Mouse (Mus musculus) kidney, adult 2 months (tissue): ENCODE results near the gene Cacna1d. TPM values are rescaled to one million over a fixed set of nuclear protein-coding genes. Genes with fewer than 3 reads are reported as not detected.

Experiments
- DNase-seq: peaks from one replicate; pipeline ENCODE4 v3.0.0; 2021
- H3K27ac ChIP-seq: fragments of 200-500 bp; 2 replicates; pipeline ENCODE4 v1.5.1; 2012; ENCODE audit warnings: low read depth, low read length, control low read depth, inconsistent platforms; ENCODE audit not compliant: insufficient read depth
- H3K27me3 ChIP-seq: fragments of 200-500 bp; replicated peaks from 2 replicates; pipeline ENCODE4 v1.6.1; 2012; ENCODE audit warnings: mild to moderate bottlenecking, moderate library complexity, low read length, inconsistent platforms; ENCODE audit not compliant: control insufficient read depth, insufficient read depth
- H3K36me3 ChIP-seq: fragments of 200-500 bp; 2 replicates; pipeline ENCODE4 v1.6.1; 2012; ENCODE audit warnings: mild to moderate bottlenecking, moderate library complexity, low read length, inconsistent platforms; ENCODE audit not compliant: control insufficient read depth, insufficient read depth
- H3K4me1 ChIP-seq: fragments of 200-500 bp; 2 replicates; pipeline ENCODE4 v1.6.1; 2011; ENCODE audit warnings: low read length; ENCODE audit not compliant: control insufficient read depth, insufficient read depth
- H3K4me3 ChIP-seq: fragments of 200-500 bp; 2 replicates; pipeline ENCODE4 v1.5.1; 2011; ENCODE audit warnings: mild to moderate bottlenecking, low read depth, low read length, control low read depth; ENCODE audit not compliant: insufficient read depth
- CTCF ChIP-seq: fragments of 200-500 bp; conservative IDR thresholded peaks from 2 replicates; pipeline ENCODE4 v1.5.1; 2011; ENCODE audit warnings: low read depth, mild to moderate bottlenecking, control low read depth, low read length, moderate library complexity, mixed read lengths; ENCODE audit not compliant: insufficient read depth, insufficient read length
- POLR2A ChIP-seq: fragments of 200-500 bp; IDR thresholded peaks from one replicate; pipeline ENCODE4 v1.6.1; 2011; ENCODE audit warnings: low read depth, low read length, control low read depth
- WGBS: fragments of 180-500 bp; shearing (Covaris S2); methylation state at CpG from one replicate; pipeline ENCODE4 v1.1.7; 2018; 5-methylcytosine and 5-hydroxymethylcytosine counted together
- polyA plus RNA-seq: library from polyadenylated mRNA; depleted of rRNA; stranded (reverse); fragments of >200 nt; gene quantifications from 2 replicates; pipeline ENCODE4 v1.2.3, GENCODE M21; 2012

Cacna1d gene
- polyA plus RNA-seq, 1 experiment = 4.0 TPM

GRCm38 (mm10) chr14:30352061-30352950 lies 138.9 kb downstream of the Cacna1d start:
- DNase-seq = peak; percentile 45
- Histone ChIP-seq H3K4me3 (peak overlapping the region; percentile 57), H3K27ac (no peak overlapping the region)

GRCm38 (mm10) chr14:30350285-30350684 lies 141.0 kb downstream of the Cacna1d start:
- Histone ChIP-seq H3K27me3 (no peaks in the 10 kb centered on the region), H3K36me3 (no peaks in the 10 kb centered on the region), H3K4me1 (0 out of 2 replicates have a peak, but pooled peaks cover 2% of the 10 kb centered on the region), H3K4me3 (no peak overlapping the region), H3K27ac (no peak overlapping the region)
- no peak for DNase-seq
- WGBS = 78% methylated on average over 6 of the region's 6 CpGs
- no peak for TF ChIP-seq CTCF
- TF ChIP-seq POLR2A = no peak

More at GRCm38 (mm10) chr14:30352061-30352950, 138.9 kb downstream of the Cacna1d start:
- no peaks in the 10 kb centered on the region for H3K36me3 ChIP-seq
- no peak for TF ChIP-seq CTCF
- no peak for TF ChIP-seq POLR2A
- H3K27me3 ChIP-seq = no peaks in the 10 kb centered on the region
- H3K4me1 ChIP-seq = 0 out of 2 replicates have a peak, but pooled peaks cover 2% of the 10 kb centered on the region
- 6% methylated on average over 31 of the region's 31 CpGs for WGBS

- Histone ChIP-seq H3K4me3 (no peak overlapping the region), H3K4me1 (peaks cover 15% of the 10 kb centered on the region; the same call in 1 of the 2 replicates), H3K36me3 (no peaks in the 10 kb centered on the region), H3K27ac (no peak overlapping the region), H3K27me3 (no peaks in the 10 kb centered on the region)
- no peak for TF ChIP-seq POLR2A
- TF ChIP-seq CTCF = no peak
- 33% methylated on average over 8 of the region's 8 CpGs for WGBS
- DNase-seq = peak; percentile 73
Measured at GRCm38 (mm10) chr14:30344948-30345865, 146.0 kb downstream of the Cacna1d start.

GRCm38 (mm10) chr14:30343740-30344139 lies 147.5 kb downstream of the Cacna1d start:
- peaks cover 15% of the 10 kb centered on the region; the same call in 1 of the 2 replicates for H3K4me1 ChIP-seq
- H3K4me3 ChIP-seq = no peak overlapping the region
- no peak for DNase-seq
- no peak for TF ChIP-seq POLR2A
- no peak for TF ChIP-seq CTCF
- WGBS = 88% methylated on average over 7 of the region's 7 CpGs
- no peak overlapping the region for H3K27ac ChIP-seq
- no peaks in the 10 kb centered on the region for H3K36me3 ChIP-seq
- H3K27me3 ChIP-seq = no peaks in the 10 kb centered on the region

- TF ChIP-seq POLR2A (no peak), CTCF (no peak)
- peak; percentile 88 for DNase-seq
- Histone ChIP-seq H3K4me1 (peaks cover 15% of the 10 kb centered on the region; the same call in 1 of the 2 replicates), H3K27me3 (no peaks in the 10 kb centered on the region), H3K27ac (peak overlapping the region; percentile 53; the same call in 1 of the 2 replicates), H3K36me3 (no peaks in the 10 kb centered on the region), H3K4me3 (no peak overlapping the region)
- WGBS = 62% methylated on average over 12 of the region's 12 CpGs
Measured at GRCm38 (mm10) chr14:30341825-30342590, 149.2 kb downstream of the Cacna1d start.

- no peak overlapping the region for H3K4me3 ChIP-seq
- no peak for DNase-seq
- no peaks in the 10 kb centered on the region for H3K36me3 ChIP-seq
- no peak overlapping the region for H3K27ac ChIP-seq
- 79% methylated on average over 3 of the region's 3 CpGs for WGBS
- TF ChIP-seq CTCF (no peak), POLR2A (no peak)
- H3K4me1 ChIP-seq = peaks cover 15% of the 10 kb centered on the region; the same call in 1 of the 2 replicates
- no peaks in the 10 kb centered on the region for H3K27me3 ChIP-seq
Measured at GRCm38 (mm10) chr14:30340140-30340539, 151.1 kb downstream of the Cacna1d start.
